Mouse (Mus musculus): ENCODE results near the gene Zbtb20. TPM values are rescaled to one million over a fixed set of nuclear protein-coding genes. Genes with fewer than 3 reads are reported as not detected.

The Zbtb20 gene
- polyA plus RNA-seq, 1 experiment from 2014 or later: 6.6 TPM

DNA sequence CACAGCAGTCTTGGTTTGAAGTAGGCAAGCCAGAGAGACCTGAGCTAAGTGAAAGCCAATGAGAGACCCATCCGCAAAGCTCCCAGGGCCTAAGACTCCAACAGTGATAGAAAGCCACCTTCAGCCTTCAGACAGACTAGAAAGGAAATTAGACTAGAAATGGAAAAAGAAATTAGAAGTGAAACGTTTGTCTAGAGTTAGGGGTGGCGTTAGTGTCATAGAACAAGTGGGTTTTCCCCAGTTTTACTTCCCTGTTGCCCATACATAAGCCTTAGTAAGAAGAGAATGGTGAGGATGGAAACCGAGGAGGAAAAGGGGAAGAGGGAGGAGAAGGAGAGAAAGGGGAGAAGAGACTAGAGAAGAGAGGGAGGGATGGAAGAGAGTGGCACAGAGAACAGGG, 726.9 kb downstream of the Zbtb20 start:
- 69% methylated on average over 4 of the region's 4 CpGs for WGBS
- H3K27ac ChIP-seq (ENCODE audit: low read depth, low read length): no peak overlapping the region

DNA sequence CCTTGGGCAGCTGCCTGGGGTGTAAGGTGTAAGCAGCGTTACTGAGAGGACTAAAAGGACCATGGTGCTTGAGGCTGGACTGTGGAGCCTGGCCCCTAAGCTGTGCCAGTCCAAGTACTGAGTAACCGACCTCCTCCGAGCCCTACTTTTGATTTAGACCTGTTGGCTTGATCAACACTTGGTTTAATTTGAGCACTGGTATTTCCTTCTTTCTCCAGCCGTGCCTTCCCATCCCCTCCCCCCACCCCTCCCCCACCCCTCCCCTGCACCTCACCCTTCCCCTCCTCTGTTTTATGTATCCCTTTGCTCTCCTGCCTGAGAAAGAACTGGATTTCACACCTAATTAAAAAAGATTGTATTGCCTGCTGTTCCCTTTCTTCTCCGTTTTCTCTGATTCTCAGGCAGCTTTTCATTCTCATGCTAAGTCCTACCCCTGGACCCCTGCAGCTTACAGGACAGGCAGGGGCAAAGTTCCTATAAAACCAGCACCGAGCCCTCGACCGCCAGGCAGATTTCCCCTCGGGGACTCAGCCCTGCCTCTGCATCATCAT, 728.0 kb downstream of the Zbtb20 start:
- no peak overlapping the region for H3K4me2 ChIP-seq
- 18% methylated on average over 9 of the region's 9 CpGs for WGBS

More for the DNA sequence above, 726.9 kb downstream of the Zbtb20 start:
- no peak for ATAC-seq (replicated peaks; ENCODE audit: low FRiP score)
- Histone ChIP-seq H3K9ac (ENCODE audit: low read depth, low read length) (no peak overlapping the region), H3K4me1 (replicated peaks; ENCODE audit: control insufficient read depth, insufficient read depth, low read length) (no peaks in the 10 kb centered on the region), H3K27me3 (replicated peaks; ENCODE audit: control insufficient read depth, insufficient read depth, low read length) (no peaks in the 10 kb centered on the region), H3K4me2 (no peak overlapping the region), H3K9me3 (ENCODE audit: control insufficient read depth, low read length) (no peaks in the 10 kb centered on the region), H3K4me3 (ENCODE audit: low read depth, low read length) (no peak overlapping the region), H3K36me3 (ENCODE audit: control insufficient read depth, insufficient read depth, low read length) (no peaks in the 10 kb centered on the region)
- no peak for DNase-seq (ENCODE audit: low spot score)

DNA sequence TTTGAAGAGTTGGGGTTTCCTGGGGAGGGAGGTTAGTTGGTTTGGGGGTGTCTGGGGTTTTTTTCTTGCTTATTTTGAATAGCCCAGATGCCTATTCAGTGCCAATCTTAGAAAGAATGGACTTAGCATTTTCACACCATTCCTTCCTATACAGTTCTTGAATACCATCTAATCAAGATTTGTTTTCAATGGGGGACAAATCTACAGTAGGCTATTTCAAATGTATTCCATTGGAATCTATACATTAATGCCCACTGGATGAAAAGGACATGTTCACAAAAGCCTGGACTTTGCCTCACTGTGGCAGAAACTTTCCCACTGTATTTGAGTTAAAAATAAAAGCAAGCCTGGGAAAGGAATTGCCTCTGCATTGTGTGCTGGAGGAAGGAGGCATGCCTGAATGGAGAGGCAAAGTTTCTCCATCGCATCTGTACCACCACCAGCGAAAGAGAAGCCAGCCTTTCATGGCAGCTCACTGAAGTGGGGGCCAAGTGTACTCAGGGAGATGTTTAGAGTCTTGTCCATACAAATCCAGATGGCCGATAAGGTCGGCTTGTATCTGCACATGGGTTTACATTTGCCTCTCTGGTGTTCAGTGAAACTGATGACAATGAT, 728.8 kb downstream of the Zbtb20 start:
- no peak overlapping the region for H3K4me2 ChIP-seq
- DNase-seq (ENCODE audit: low spot score) (no peak), ATAC-seq (replicated peaks; ENCODE audit: low FRiP score) (no peak)
- 64% methylated on average over 4 of the region's 4 CpGs for WGBS
- no peak overlapping the region for H3K4me3 ChIP-seq (ENCODE audit: low read depth, low read length)
- H3K27ac ChIP-seq (ENCODE audit: low read depth, low read length): no peak overlapping the region
- H3K36me3 ChIP-seq (ENCODE audit: control insufficient read depth, insufficient read depth, low read length): no peaks in the 10 kb centered on the region
- no peak overlapping the region for H3K9ac ChIP-seq (ENCODE audit: low read depth, low read length)
- H3K9me3 ChIP-seq (ENCODE audit: control insufficient read depth, low read length): no peaks in the 10 kb centered on the region
- H3K4me1 ChIP-seq (replicated peaks; ENCODE audit: control insufficient read depth, insufficient read depth, low read length): no peaks in the 10 kb centered on the region
- no peaks in the 10 kb centered on the region for H3K27me3 ChIP-seq (replicated peaks; ENCODE audit: control insufficient read depth, insufficient read depth, low read length)

More for the DNA sequence above, 728.0 kb downstream of the Zbtb20 start:
- DNase-seq (ENCODE audit: low spot score) (no peak), ATAC-seq (replicated peaks; ENCODE audit: low FRiP score) (no peak)
- H3K4me1 ChIP-seq (replicated peaks; ENCODE audit: control insufficient read depth, insufficient read depth, low read length): no peaks in the 10 kb centered on the region
- H3K27me3 ChIP-seq (replicated peaks; ENCODE audit: control insufficient read depth, insufficient read depth, low read length): no peaks in the 10 kb centered on the region
- no peaks in the 10 kb centered on the region for H3K9me3 ChIP-seq (ENCODE audit: control insufficient read depth, low read length)
- no peak overlapping the region for H3K27ac ChIP-seq (ENCODE audit: low read depth, low read length)
- H3K4me3 ChIP-seq (ENCODE audit: low read depth, low read length): no peak overlapping the region
- no peaks in the 10 kb centered on the region for H3K36me3 ChIP-seq (ENCODE audit: control insufficient read depth, insufficient read depth, low read length)
- no peak overlapping the region for H3K9ac ChIP-seq (ENCODE audit: low read depth, low read length)

DNA sequence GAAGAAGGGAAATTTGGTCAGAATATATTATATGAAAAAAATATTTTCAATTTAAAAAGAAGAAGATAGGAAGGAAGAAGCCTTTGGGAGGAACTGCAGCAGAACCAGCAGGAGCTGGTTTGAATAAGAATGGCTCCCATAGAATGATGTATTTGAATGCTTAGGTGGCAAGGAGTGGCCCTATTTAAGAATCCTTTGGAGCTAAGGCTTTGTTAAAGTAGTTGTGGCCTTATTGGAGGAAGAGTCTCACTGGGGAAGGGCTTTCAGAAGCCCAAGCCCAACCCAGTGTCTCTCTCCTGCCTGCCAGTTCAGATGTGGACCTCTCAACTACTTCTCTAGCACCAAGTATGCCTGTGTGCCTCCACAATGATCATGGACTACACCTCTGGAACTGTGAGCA, 731.4 kb downstream of the Zbtb20 start:
- Histone ChIP-seq H3K9ac (ENCODE audit: low read depth, low read length) (no peak overlapping the region), H3K36me3 (ENCODE audit: control insufficient read depth, insufficient read depth, low read length) (no peaks in the 10 kb centered on the region), H3K27ac (ENCODE audit: low read depth, low read length) (no peak overlapping the region), H3K4me3 (ENCODE audit: low read depth, low read length) (no peak overlapping the region), H3K9me3 (ENCODE audit: control insufficient read depth, low read length) (no peaks in the 10 kb centered on the region), H3K4me2 (no peak overlapping the region), H3K27me3 (replicated peaks; ENCODE audit: control insufficient read depth, insufficient read depth, low read length) (no peaks in the 10 kb centered on the region), H3K4me1 (replicated peaks; ENCODE audit: control insufficient read depth, insufficient read depth, low read length) (no peaks in the 10 kb centered on the region)
- DNase-seq (ENCODE audit: low spot score) (no peak), ATAC-seq (replicated peaks; ENCODE audit: low FRiP score) (no peak)

DNA sequence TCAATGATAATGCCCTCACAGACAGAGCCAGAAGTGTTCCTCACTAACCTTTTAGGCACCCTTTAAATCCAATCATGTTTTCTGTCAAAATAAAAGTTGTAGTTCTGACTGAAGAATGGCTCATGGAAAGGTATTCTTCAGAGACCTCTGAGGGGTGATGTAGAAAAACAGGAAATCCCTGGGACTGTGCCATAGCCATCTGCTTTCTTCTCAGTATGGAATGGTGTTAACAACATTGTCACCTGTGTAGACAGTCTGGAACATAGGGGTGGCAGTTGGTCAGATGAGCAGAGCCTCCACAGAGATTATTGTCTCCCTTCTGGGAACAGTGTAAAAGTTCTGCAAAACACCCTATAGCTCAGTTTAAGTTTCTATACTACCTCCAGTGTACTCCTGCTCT, 732.4 kb downstream of the Zbtb20 start:
- ATAC-seq (replicated peaks; ENCODE audit: low FRiP score): no peak
- H3K36me3 ChIP-seq (ENCODE audit: control insufficient read depth, insufficient read depth, low read length): no peaks in the 10 kb centered on the region

DNA sequence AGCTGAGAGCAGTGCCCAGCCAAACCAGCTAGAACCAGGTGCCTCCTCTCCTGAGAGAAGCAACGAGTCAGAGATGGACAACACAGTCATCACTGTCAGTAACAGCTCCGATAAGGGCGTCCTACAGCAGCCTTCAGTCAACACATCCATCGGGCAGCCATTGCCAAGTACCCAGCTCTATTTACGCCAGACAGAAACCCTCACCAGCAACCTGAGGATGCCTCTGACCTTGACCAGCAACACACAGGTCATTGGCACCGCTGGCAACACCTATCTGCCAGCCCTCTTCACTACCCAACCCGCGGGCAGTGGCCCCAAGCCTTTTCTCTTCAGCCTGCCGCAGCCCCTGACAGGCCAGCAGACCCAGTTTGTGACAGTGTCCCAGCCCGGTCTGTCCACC, 734.7 kb downstream of the Zbtb20 start:
- no peak overlapping the region for H3K9ac ChIP-seq (ENCODE audit: low read depth, low read length)
- no peaks in the 10 kb centered on the region for H3K27me3 ChIP-seq (replicated peaks; ENCODE audit: control insufficient read depth, insufficient read depth, low read length)
- no peaks in the 10 kb centered on the region for H3K36me3 ChIP-seq (ENCODE audit: control insufficient read depth, insufficient read depth, low read length)
- DNase-seq (ENCODE audit: low spot score) (no peak), ATAC-seq (replicated peaks; ENCODE audit: low FRiP score) (no peak)
- 82% methylated on average over 10 of the region's 10 CpGs for WGBS
- no peak overlapping the region for H3K27ac ChIP-seq (ENCODE audit: low read depth, low read length)
- no peak overlapping the region for H3K4me2 ChIP-seq
- no peaks in the 10 kb centered on the region for H3K4me1 ChIP-seq (replicated peaks; ENCODE audit: control insufficient read depth, insufficient read depth, low read length)
- H3K4me3 ChIP-seq (ENCODE audit: low read depth, low read length): no peak overlapping the region
- H3K9me3 ChIP-seq (ENCODE audit: control insufficient read depth, low read length): no peaks in the 10 kb centered on the region

More for the DNA sequence above, 732.4 kb downstream of the Zbtb20 start:
- no peak overlapping the region for H3K9ac ChIP-seq (ENCODE audit: low read depth, low read length)
- H3K4me3 ChIP-seq (ENCODE audit: low read depth, low read length): no peak overlapping the region
- H3K4me2 ChIP-seq: no peak overlapping the region
- H3K27me3 ChIP-seq (replicated peaks; ENCODE audit: control insufficient read depth, insufficient read depth, low read length): no peaks in the 10 kb centered on the region
- no peaks in the 10 kb centered on the region for H3K4me1 ChIP-seq (replicated peaks; ENCODE audit: control insufficient read depth, insufficient read depth, low read length)
- no peak for DNase-seq (ENCODE audit: low spot score)
- no peak overlapping the region for H3K27ac ChIP-seq (ENCODE audit: low read depth, low read length)
- no peaks in the 10 kb centered on the region for H3K9me3 ChIP-seq (ENCODE audit: control insufficient read depth, low read length)

DNA sequence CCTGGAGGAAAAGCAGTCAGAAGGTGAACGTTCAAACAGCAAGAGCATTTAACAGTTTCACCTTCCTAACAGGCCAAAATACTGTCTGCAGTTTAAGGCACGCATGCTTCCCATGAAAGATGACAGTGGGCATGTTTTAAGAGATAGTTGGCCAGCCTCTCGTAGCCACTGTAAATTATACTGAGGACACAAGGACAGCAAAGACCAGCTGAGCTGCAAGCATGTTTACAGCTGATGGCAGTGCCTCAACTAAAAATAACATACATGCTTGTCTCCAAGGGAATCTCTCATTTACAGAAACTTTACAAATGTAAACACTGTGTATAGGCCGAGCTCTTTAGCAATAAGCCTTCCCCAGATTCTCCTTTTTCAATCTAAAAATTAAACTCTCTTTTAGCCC, 740.7 kb downstream of the Zbtb20 start:
- 71% methylated on average over 4 of the region's 4 CpGs for WGBS
- no peak overlapping the region for H3K27ac ChIP-seq (ENCODE audit: low read depth, low read length)
- H3K4me2 ChIP-seq: no peak overlapping the region
- ATAC-seq (replicated peaks; ENCODE audit: low FRiP score) (no peak), DNase-seq (ENCODE audit: low spot score) (no peak)
- H3K4me3 ChIP-seq (ENCODE audit: low read depth, low read length): no peak overlapping the region
- no peak overlapping the region for H3K9ac ChIP-seq (ENCODE audit: low read depth, low read length)
- no peaks in the 10 kb centered on the region for H3K4me1 ChIP-seq (replicated peaks; ENCODE audit: control insufficient read depth, insufficient read depth, low read length)
- H3K27me3 ChIP-seq (replicated peaks; ENCODE audit: control insufficient read depth, insufficient read depth, low read length): no peaks in the 10 kb centered on the region
- H3K9me3 ChIP-seq (ENCODE audit: control insufficient read depth, low read length): no peaks in the 10 kb centered on the region
- H3K36me3 ChIP-seq (ENCODE audit: control insufficient read depth, insufficient read depth, low read length): no peaks in the 10 kb centered on the region

DNA sequence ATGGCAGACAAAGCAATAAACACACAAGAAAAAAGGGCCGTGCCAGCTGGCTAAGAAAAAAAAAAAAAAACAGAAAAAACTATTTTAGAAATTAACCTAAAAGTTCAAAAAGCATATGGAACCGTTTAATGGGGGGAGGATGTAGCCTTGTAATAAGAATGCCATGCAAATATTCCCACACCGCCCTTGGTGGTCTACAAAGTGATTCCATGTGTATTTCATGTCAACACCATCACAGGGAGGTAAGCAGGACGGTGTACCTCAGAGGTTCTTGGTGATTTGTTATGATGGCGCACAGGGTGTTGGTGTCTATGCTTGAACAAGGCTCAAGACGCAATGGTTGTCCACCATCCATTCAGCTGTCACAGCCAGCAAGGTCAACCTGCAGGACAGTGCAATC, 741.7 kb downstream of the Zbtb20 start:
- H3K4me2 ChIP-seq: no peak overlapping the region
- H3K27me3 ChIP-seq (replicated peaks; ENCODE audit: control insufficient read depth, insufficient read depth, low read length): no peaks in the 10 kb centered on the region
- no peak overlapping the region for H3K4me3 ChIP-seq (ENCODE audit: low read depth, low read length)
- H3K9me3 ChIP-seq (ENCODE audit: control insufficient read depth, low read length): no peaks in the 10 kb centered on the region
- ATAC-seq (replicated peaks; ENCODE audit: low FRiP score): no peak
- no peaks in the 10 kb centered on the region for H3K4me1 ChIP-seq (replicated peaks; ENCODE audit: control insufficient read depth, insufficient read depth, low read length)
- H3K27ac ChIP-seq (ENCODE audit: low read depth, low read length): no peak overlapping the region
- WGBS: 85% methylated on average over 6 of the region's 6 CpGs
- H3K9ac ChIP-seq (ENCODE audit: low read depth, low read length): no peak overlapping the region
- no peak for DNase-seq (ENCODE audit: low spot score)
- H3K36me3 ChIP-seq (ENCODE audit: control insufficient read depth, insufficient read depth, low read length): no peaks in the 10 kb centered on the region

DNA sequence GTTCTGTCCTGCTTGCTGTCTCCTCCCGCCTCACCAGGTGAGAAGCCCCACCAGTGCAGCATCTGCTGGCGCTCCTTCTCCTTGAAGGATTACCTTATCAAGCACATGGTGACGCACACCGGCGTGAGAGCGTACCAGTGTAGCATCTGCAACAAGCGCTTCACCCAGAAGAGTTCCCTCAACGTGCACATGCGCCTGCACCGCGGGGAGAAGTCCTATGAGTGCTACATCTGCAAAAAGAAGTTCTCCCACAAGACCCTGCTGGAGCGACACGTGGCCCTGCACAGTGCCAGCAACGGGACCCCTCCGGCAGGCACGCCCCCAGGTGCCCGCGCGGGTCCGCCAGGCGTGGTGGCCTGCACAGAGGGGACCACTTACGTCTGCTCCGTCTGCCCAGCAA, 742.6 kb downstream of the Zbtb20 start:
- ATAC-seq (replicated peaks; ENCODE audit: low FRiP score) (no peak), DNase-seq (ENCODE audit: low spot score) (no peak)
- Histone ChIP-seq H3K27ac (ENCODE audit: low read depth, low read length) (no peak overlapping the region), H3K4me2 (no peak overlapping the region), H3K4me1 (replicated peaks; ENCODE audit: control insufficient read depth, insufficient read depth, low read length) (no peaks in the 10 kb centered on the region), H3K27me3 (replicated peaks; ENCODE audit: control insufficient read depth, insufficient read depth, low read length) (no peaks in the 10 kb centered on the region), H3K36me3 (ENCODE audit: control insufficient read depth, insufficient read depth, low read length) (no peaks in the 10 kb centered on the region), H3K4me3 (ENCODE audit: low read depth, low read length) (no peak overlapping the region), H3K9me3 (ENCODE audit: control insufficient read depth, low read length) (no peaks in the 10 kb centered on the region), H3K9ac (ENCODE audit: low read depth, low read length) (no peak overlapping the region)
- 82% methylated on average over 23 of the region's 23 CpGs for WGBS

Data from liver, embryonic 11.5 days (tissue).